Mouse (Mus musculus) cerebellum, adult 8-10 months (tissue): ENCODE data around the gene Acvr1b.

Experiments
- DNase-seq: peaks from one replicate; pipeline ENCODE4 v3.0.0; 2022

Gene Acvr1b

DNA sequence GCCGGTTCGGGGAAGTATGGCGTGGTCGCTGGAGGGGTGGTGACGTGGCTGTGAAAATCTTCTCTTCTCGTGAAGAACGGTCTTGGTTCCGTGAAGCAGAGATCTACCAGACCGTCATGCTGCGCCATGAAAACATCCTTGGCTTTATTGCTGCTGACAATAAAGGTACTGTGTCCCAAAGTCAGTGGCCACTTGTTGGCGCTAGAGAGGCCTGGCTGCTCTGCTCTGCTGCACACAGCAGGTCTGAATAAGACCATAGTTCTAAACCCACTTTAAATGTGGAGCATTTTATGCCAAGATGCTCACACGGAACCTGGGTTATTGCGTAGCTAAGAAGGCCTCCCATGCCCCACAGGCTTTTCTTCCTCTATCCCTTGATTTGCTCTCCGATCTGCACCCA is 25.0 kb downstream of the Acvr1b start:
- DNase-seq, result no peak

DNA sequence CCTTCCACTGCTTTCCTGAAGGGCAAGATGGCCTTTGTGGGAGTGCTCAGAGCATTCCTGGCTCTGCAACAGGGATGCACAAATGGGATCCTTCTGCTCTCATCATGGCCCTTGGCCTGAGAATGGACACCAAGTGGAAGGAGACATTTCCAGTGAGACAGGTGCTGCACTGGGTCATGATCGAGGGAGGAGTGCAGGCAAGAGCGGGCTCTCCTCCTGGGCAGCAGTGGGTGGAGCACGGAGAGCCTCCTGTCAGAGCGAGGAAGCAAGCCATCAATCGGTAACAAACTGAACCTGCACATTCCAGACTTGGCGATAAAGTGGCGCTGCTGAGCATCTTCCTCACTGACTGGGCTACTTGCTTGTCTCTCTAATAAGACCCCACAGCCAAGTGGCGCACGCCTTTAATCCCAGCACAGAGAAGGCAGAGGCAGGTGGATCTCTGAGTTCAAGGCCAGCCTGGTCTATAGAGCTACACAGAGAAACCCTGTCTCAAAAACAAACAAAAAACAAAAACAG is 27.0 kb downstream of the Acvr1b start:
- no peak for DNase-seq

GRCm38 (mm10) chr15:101201414-101201813 is 27.5 kb downstream of the Acvr1b start:
- peak; percentile 61 for DNase-seq

GRCm38 (mm10) chr15:101203673-101204072 is 29.8 kb downstream of the Acvr1b start:
- DNase-seq, result no peak

DNA sequence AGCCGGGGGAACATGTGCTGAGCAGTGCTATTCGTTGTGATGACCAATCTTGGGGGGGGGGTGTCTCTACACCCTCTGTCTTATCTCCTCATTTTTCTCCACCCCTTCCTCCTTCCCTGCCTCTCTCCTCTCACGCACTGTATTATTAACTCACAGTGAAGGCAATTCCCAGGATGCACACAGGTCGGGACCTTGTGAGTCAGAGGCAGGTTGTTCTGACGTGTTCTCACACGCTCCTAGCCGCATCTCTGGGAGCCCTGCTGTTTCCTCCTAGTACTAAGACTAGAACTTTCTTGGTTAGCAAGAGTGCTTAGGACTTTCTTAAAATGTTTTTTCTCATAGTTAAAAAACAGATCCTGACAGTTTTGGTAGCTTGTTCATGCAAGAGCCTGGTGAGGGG is 30.9 kb downstream of the Acvr1b start:
- no peak for DNase-seq

- DNase-seq, result peak; percentile 63
Measured at GRCm38 (mm10) chr15:101210228-101210627, 36.4 kb downstream of the Acvr1b start.

DNA sequence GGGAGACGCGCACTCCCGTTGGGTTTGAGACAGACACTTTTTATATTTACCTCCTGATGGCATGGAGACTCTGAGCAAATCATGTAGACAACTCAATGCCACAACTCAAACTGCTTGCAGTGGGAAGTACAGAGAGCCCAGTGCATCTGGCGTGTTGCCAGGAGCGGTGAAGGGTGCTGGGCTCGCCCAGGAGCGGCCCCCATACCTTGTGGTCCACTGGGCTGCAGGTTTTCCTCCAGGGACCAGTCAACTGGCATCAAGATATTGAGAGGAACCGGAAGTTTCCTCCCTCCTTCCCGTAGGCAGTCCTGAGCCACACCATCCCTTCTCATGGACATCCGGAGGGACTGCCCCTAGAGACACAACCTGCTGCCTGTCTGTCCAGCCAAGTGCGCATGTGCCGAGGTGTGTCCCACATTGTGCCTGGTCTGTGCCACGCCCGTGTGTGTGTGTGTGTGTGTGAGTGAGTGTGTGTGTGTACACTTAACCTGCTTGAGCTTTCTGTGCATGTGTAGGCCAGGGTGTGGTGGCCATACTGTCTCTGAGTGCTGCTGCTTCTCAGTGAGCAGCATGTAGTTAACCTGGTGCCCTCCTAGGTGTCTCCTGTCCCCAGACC is 37.2 kb downstream of the Acvr1b start:
- no peak for DNase-seq

DNA sequence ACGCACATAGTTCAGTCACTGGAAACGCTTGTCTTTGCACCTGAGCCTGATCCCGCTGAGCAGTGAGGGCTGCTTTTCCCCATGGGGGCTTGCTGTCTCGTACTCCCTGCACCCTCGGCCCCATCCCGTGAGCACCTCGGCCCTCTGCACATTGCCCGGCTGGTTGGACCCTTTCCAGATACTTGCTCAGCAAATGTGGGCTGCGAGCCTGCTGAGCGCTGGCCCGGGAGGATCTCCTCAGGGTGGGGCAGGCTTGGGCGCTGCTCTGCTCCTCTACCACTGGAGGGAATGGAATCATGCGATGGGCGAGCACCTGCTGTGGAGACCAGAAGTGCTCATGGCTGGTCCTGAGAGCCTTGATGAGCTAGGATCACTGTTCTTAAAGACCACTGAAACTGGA is 38.6 kb downstream of the Acvr1b start:
- DNase-seq, result no peak

DNA sequence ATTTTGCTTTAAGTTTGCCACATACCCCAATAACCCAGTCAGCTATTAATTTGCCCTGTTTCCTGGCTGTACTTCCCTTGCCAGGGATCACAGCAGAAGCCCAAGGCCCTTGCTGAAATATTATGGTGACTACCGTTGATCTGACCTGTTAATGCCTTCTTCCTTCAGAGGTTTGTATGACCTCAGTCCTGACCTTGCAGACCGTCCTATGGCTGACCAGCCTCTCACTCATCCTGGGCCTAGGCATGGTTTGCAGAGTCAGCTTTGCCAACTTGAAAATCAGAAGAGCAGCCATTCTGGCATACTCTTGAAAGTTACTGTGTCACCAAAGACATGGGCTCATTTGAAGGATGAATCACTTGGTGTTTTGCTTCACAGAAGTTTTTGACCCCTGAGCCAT is 41.3 kb downstream of the Acvr1b start:
- DNase-seq, result no peak

DNA sequence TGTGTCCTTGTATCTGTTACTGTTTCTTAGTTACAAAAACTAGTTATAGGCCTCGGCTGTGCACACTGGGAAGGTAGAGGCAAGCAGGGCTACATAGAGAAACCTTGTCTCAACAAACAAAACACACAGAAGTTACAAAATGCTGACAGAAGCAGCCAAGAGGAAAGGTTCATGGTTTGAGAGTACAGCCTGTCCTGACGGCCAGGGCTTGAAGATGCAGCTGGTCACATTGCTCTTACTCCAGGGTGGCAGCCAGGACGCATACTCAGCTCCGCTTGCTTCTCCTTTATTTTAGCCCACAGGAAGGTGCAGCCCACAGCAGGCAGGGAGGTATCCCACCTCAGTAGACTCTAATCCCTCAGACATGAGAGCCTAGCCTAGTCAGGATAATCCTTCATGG is 42.2 kb downstream of the Acvr1b start:
- DNase-seq, result no peak

DNA sequence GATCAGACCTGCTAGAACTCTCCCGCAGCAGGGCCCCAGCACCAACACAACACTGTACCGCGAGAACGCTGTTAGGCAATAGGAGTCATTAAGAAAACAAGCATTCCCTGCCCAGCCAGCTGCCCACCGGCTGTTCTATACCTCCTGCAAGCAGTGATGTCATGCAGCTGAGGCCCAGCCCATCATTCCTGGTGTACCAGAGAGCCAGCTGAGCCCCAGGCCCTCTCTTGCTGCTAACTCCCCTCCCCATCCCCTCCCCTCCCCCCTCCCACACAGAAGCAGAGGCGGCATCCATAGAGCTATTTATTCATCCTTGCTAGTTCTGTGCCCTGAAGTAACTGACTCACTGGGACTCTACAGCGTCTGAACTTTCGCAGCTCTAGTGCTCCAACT is 47.0 kb downstream of the Acvr1b start:
- no peak for DNase-seq

- DNase-seq, result peak; percentile 88
Measured at GRCm38 (mm10) chr15:101221298-101222104, 47.6 kb downstream of the Acvr1b start.

GRCm38 (mm10) chr15:101222897-101223482 is 49.1 kb downstream of the Acvr1b start:
- no peak for DNase-seq

DNA sequence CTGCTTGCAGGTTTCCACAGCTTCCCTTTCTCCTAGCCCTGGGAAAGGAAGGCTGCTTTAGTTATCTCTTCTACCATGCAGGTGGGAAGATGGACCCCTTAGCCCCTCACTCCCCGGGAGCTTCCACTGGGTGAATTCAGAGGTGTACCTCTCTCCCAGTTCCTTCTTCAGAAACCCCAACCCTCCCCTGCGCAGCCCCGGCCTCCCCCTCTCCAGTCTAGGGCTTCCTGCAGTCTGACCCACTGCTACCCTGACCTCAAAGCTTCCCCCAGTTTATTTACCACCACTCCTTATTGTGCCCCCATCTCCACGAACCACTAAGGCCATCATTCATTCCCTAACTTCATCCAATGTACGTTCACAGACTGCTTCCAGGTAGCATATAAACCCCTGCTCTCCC is 49.7 kb downstream of the Acvr1b start:
- no peak for DNase-seq

DNA sequence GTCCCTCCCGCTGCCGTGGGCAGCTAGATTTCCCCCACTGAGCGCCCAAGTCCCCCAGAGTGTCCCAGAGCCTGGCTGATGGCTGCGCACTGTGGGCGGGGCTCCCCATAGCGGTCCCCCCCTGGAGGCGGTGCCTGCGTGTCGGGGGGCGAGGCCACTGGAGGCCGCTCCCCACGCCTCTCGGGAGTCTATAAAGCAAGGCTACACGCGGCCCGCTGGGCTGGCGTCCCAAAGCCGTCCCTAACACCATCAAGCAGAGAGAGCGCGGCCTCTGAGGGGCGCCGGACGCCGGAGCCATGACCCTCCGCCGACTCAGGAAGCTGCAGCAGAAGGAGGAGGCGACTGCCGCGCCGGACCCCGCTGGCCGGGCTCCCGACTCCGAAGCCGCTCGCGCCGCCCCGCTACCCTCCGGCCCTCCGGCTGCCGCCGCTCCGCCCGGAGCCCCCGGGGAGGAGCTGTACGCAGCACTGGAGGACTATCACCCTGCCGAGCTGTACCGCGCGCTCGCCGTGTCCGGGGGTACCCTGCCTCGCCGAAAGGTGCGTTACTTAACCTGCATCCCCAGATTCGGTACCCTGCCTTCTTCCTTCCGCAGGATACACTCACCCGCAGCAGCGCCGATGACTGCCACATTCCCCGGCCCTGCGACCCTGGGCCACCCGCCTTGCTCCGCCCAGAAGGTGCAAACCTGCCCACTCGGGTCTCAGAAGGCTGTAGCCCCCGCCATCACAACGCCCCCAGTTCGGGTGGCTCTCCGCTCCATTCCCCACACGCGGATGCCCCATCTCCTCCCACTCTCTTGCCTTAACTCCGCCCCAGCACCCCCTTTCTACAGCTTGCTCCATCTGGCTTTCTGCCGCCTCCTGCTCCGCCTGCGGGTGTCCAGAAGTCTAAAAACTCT is 50.4 kb downstream of the Acvr1b start, which contains the start of gene Grasp:
Grasp (plus strand) TSS at position 183 of the 901 bp plus-strand sequence.
- peak; percentile 82 for DNase-seq

DNA sequence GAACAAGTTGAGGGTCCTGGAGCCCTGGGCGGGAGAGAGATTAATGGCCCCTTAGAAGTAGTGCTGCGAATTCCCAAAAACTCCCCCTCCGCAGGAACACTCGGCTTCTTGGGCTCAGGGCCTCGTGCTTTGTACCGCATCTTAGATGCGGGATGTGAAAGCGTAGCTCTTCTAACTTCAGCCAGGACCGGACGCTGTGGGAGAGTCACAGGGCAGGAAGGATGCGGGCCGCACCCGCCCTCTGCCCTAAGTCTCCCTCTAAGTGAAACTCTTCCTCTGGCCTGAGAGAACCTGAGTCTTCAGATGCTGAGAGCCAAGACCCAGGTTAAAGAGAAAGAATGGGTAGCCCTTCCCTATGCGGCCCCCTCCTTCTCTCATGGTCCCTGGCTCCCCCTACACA is 51.1 kb downstream of the Acvr1b start:
- DNase-seq, result no peak

DNA sequence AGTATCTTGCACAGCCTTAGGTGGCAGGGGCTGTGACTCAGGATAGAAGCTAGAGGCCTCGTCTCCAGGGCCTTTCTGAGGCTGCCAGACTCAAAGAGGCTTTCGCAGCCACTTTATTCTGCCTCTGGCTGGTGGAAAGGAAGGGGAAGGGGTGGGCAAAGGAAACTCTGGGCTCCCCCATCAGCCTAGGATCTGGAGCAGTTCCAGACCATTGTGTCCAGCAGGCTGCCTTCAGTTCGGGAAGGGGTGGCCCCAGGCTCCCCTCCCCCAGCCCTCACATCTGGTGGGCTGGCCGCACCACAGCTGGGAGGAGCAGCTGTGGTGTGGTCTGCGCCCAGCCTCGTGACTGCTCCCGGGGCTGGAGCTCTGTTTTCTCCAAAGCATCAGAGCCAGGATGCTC is 54.1 kb downstream of the Acvr1b start:
- no peak for DNase-seq

DNA sequence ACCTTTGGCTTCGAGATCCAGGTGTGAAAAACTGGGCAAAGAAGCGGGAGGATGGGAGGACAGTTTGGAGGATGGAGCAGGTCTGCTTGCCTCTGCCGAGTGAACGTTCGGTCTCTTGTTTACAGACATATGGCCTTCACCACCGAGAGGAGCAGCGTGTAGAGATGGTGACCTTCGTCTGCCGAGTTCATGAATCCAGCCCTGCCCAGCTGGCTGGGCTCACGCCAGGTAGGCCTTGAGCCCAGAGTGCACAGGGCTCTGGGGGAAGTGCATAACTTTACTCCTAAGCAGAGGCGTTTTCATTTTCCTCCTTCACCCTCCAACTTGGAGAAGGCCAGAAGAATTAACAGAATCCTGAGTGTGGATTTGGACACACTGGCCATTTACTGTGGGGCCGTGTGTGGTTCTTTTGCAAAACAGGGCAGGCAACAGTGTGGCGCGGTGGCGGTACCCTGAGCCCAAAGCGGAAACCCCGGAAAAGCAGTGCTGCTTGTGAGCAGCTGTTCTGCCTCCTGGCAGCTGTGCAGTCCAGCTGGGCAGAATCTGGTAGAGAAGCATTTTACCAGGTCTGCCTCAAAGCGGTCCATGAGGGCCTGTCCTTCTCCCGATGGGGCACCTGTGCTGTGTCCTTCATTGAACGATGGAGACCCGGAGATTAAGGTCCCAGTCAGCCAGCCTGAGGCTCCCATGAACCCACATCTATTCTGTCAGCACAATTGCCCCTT is 55.2 kb downstream of the Acvr1b start:
- no peak for DNase-seq

DNA sequence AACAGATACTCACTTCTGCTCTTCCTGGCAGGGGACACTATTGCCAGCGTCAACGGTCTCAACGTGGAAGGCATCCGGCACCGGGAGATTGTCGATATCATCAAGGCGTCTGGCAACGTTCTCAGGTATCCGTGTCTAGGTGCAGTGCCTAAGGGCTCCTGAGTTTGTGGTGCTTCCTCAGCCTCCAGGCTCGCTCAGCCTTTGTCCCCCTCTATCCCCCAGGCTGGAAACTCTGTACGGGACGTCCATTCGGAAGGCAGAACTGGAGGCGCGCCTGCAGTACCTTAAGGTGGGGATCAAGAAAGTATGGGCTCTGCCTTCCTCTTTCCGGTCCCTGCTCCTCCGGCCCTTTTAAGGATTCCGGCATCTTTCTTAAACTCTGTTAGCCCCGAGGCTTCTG is 56.6 kb downstream of the Acvr1b start:
- DNase-seq, result no peak

DNA sequence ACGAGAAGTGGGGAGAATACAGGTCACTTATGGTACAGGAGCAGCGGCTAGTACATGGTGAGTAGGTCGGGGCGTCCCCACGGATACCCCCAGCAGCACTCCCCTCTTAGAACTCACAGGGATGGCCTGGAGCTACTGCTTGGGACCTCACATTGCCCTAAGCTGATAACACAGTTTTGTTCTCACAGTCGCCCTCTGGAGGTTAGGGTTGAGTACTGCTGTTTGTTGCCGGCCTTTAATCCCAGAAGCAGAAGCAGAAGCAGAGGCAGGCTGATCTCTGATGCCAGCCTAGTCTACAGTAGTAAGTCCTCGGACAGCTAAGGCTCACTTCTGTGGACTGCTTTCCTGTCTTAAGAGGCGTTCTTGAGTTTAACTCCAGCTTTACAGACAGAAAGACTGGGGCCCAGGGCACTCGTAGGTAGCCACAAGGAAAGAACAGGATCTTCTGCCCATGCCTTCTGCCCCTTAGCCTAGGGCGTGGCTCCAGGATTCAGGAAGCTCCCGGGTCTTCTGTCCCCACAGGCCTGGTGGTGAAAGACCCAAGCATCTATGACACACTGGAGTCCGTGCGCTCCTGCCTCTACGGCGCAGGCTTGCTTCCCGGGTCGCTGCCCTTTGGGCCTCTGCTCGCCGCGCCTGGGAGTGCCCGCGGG is 57.3 kb downstream of the Acvr1b start:
- no peak for DNase-seq

GRCm38 (mm10) chr15:101231648-101232180 is 57.8 kb downstream of the Acvr1b start:
- no peak for DNase-seq
